Mouse (Mus musculus) erythroblast, embryonic 14.5 days (primary cell): ENCODE measurements around the gene Scd3. TPM values are rescaled to one million over a fixed set of nuclear protein-coding genes. Genes with fewer than 3 reads are reported as not detected.
"Not testable (repeated sequence)": the region's sequence is repeated elsewhere in the genome, so short reads cannot be mapped to it uniquely, and the experiment has no call there.

Source experiments
- H3K27me3 ChIP-seq: 2 replicates; pipeline ENCODE4 v1.6.1; 2012; ENCODE audit warnings: inconsistent platforms; ENCODE audit not compliant: control insufficient read depth
- H3K36me3 ChIP-seq: 2 replicates; pipeline ENCODE4 v1.6.1; 2012; ENCODE audit warnings: mild to moderate bottlenecking, inconsistent platforms; ENCODE audit not compliant: control insufficient read depth
- H3K4me1 ChIP-seq: 2 replicates; pipeline ENCODE4 v1.6.1; 2012; ENCODE audit warnings: inconsistent platforms; ENCODE audit not compliant: control insufficient read depth
- H3K4me3 ChIP-seq: replicated peaks from 2 replicates; pipeline ENCODE3; 2012; ENCODE audit warnings: moderate library complexity, mild to moderate bottlenecking, inconsistent platforms
- H3K9me3 ChIP-seq: 2 replicates; pipeline ENCODE4 v1.6.1; 2012; ENCODE audit warnings: low read length, inconsistent platforms, mixed read lengths; ENCODE audit not compliant: control insufficient read depth
- GATA1 ChIP-seq: IDR thresholded peaks from 2 replicates; pipeline ENCODE4 v1.6.1; 2012; ENCODE audit warnings: low read length, inconsistent platforms, mixed read lengths
- TAL1 ChIP-seq: IDR thresholded peaks from 3 replicates; pipeline ENCODE4 v1.6.1; 2012; ENCODE audit warnings: low read length, inconsistent platforms, mixed read lengths
- polyA plus RNA-seq: library from polyadenylated mRNA; stranded (reverse); fragments of >175 nt; gene quantifications from 2 replicates; pipeline ENCODE4 v1.2.3, GENCODE M21; 2012

Scd3 gene
- polyA plus RNA-seq, 1 experiment: not detected

DNA sequence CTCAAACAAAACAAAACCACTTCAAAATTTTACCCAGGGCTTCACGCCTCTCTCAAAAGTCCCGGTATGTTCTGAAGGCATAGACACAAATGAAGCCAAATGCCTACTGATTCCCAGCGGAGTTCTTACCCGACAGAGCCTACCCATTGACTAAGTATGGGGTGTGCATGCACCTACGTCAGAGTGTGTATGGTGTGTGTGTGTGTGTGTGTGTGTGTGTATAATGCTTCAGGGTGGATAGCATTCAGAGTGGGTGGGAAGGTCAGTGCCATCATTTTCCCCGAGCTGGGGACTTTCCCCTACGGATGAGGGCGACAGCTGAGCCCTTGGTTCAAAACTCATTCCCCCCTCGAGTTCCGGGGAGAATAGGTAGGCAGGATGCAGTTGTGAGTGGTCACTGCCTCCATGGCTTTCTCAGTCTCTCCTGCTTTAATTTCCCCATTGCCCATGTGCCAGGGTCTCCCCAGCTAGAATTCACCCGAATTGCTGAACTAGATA, 45.8 kb downstream of the Scd3 start:
- Histone ChIP-seq H3K27me3 (no peaks in the 10 kb centered on the region), H3K36me3 (no peaks in the 10 kb centered on the region), H3K9me3 (no peaks in the 10 kb centered on the region), H3K4me1 (peaks cover 52% of the 10 kb centered on the region), H3K4me3 (no peak overlapping the region)
- TF ChIP-seq TAL1 (no peak), GATA1 (no peak)

DNA sequence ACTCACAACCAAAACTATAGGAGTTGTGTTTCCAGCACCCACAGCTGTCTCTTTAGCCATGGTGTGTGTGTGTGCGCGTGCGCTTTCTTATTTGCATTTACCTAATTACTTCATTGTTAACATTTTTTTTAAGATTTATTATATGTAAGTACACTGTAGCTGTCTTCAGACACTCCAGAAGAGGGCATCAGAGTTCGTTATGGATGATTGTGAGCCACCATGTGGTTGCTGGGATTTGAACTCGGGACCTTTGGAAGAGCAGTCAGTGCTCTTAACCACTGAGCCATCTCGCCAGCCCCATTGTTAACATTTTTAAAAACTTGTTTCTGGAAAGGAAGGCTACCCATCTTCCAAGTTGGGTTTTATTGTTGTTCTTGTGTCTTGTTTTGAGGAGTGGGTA, 48.1 kb downstream of the Scd3 start:
- H3K9me3 ChIP-seq, H3K36me3 ChIP-seq, H3K27me3 ChIP-seq, H3K4me3 ChIP-seq: not testable (repeated sequence)
- H3K4me1 ChIP-seq: peaks cover 47% of the 10 kb centered on the region

GRCm38 (mm10) chr19:44251936-44252558, 49.0 kb downstream of the Scd3 start:
- H3K36me3 ChIP-seq: no peaks in the 10 kb centered on the region
- TF ChIP-seq GATA1: no peak
- no peak for TF ChIP-seq TAL1
- no peaks in the 10 kb centered on the region for H3K9me3 ChIP-seq
- H3K4me1 ChIP-seq: peaks cover 39% of the 10 kb centered on the region
- no peaks in the 10 kb centered on the region for H3K27me3 ChIP-seq
- no peak overlapping the region for H3K4me3 ChIP-seq

DNA sequence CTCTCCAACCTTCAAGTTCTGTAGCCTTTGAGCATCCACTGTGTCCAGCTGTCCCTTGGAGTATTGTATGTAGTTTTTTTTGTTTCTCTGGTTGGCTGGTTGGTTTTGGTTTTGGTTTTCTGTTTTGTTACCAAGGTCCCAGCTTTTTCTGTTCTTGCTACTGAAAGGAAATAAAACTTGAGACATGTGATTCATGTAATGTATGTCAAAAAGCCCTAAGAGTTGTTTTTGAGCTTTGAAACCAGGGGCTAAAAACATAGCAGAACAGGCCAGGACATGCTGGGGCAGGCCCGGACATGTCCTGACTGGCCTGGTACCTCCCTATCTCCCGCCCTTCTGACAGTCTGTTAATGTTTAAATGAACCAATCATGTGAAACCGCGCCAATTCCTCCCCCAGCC, 51.0 kb downstream of the Scd3 start:
- not testable (repeated sequence) for H3K36me3 ChIP-seq, H3K4me3 ChIP-seq

DNA sequence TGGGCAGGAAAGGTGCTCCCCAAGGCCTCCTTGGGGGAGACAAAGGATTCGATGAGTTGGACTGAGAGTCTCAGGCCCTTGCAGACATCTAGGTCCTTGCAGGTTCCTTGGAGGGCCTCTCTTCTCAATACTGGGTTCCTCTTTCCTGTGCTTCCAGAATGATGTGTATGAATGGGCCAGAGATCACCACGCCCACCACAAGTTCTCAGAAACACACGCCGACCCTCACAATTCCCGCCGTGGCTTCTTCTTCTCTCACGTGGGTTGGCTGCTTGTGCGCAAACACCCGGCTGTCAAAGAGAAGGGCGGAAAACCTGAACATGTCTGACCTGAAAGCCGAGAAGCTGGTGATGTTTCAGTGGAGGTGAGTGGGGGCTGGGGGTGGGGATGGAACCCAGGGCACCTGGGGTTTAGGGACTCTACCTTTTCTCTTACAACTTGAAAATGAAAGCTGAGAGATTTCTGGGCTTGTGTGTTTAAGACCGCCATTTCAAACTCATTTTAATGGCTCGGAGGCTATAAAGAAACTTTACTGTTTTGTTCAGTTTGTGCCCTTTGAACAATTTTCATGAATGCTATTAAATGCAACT, 54.4 kb downstream of the Scd3 start:
- no peaks in the 10 kb centered on the region for H3K27me3 ChIP-seq
- peaks cover 20% of the 10 kb centered on the region for H3K4me1 ChIP-seq
- no peaks in the 10 kb centered on the region for H3K9me3 ChIP-seq
- TF ChIP-seq GATA1: no peak
- no peak for TF ChIP-seq TAL1
- no peak overlapping the region for H3K4me3 ChIP-seq
- no peaks in the 10 kb centered on the region for H3K36me3 ChIP-seq

More for the DNA sequence above, 51.0 kb downstream of the Scd3 start:
- not testable (repeated sequence) for H3K27me3 ChIP-seq, H3K9me3 ChIP-seq
- peaks cover 25% of the 10 kb centered on the region for H3K4me1 ChIP-seq

- Histone ChIP-seq H3K9me3 (no peaks in the 10 kb centered on the region), H3K36me3 (no peaks in the 10 kb centered on the region), H3K27me3 (no peaks in the 10 kb centered on the region), H3K4me3 (no peak overlapping the region), H3K4me1 (peaks cover 24% of the 10 kb centered on the region)
- TF ChIP-seq GATA1: no peak
- no peak for TF ChIP-seq TAL1
Observed at GRCm38 (mm10) chr19:44259484-44259883, 56.4 kb downstream of the Scd3 start.

DNA sequence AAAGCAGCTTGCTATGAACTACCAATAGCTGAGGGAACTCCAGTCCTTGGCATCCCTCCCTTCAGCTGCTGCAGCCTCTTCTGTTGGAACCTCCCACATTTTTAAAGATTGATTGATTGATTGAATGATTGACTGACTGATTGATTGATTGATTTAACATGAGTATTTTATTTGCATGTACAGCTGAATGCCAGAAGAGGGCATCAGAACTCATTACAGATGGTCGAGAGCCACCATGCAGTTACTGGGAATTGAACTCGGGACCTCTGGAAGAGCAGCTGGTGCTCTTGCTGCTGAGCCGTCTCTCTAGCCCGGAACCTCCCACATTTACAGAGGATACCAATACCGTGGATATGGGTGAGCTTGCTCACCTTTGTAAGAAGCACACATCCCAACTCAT, 57.4 kb downstream of the Scd3 start:
- peaks cover 33% of the 10 kb centered on the region for H3K4me1 ChIP-seq
- TF ChIP-seq GATA1 (no peak), TAL1 (no peak)

GRCm38 (mm10) chr19:44261774-44262173, 58.7 kb downstream of the Scd3 start:
- no peaks in the 10 kb centered on the region for H3K27me3 ChIP-seq
- no peaks in the 10 kb centered on the region for H3K36me3 ChIP-seq
- H3K9me3 ChIP-seq: no peaks in the 10 kb centered on the region
- H3K4me1 ChIP-seq: peaks cover 46% of the 10 kb centered on the region
- no peak for TF ChIP-seq TAL1
- no peak for TF ChIP-seq GATA1
- no peak overlapping the region for H3K4me3 ChIP-seq

More for the DNA sequence above, 57.4 kb downstream of the Scd3 start:
- Histone ChIP-seq H3K9me3 (no peaks in the 10 kb centered on the region), H3K4me3 (no peak overlapping the region), H3K27me3 (no peaks in the 10 kb centered on the region), H3K36me3 (no peaks in the 10 kb centered on the region)

DNA sequence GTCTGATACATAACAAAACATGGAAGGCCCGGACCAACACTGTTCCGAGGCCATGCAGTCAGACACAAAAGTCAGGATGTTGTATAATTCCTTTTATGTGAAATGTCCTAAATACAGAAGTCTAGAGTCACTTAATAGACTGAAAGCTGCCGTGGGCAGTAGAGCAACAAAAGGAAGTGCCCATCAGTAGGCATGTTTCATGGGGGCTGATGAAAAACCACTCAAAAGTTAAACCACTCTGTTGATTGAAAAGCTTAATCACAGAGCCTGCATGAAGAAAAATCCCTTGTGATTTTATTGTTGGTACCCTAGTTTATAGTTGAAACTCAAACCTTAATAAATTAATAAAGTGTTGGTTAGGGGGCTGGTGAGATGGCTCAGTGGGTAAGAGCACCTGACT, 60.5 kb downstream of the Scd3 start:
- H3K9me3 ChIP-seq: no peaks in the 10 kb centered on the region
- no peaks in the 10 kb centered on the region for H3K36me3 ChIP-seq
- peaks cover 57% of the 10 kb centered on the region for H3K4me1 ChIP-seq
- no peaks in the 10 kb centered on the region for H3K27me3 ChIP-seq
- TF ChIP-seq GATA1: no peak
- TF ChIP-seq TAL1: no peak
- H3K4me3 ChIP-seq: no peak overlapping the region

GRCm38 (mm10) chr19:44264226-44264625, 61.2 kb downstream of the Scd3 start:
- Histone ChIP-seq H3K4me1 (peaks cover 57% of the 10 kb centered on the region), H3K27me3 (no peaks in the 10 kb centered on the region), H3K36me3 (no peaks in the 10 kb centered on the region), H3K4me3 (no peak overlapping the region), H3K9me3 (no peaks in the 10 kb centered on the region)
- TF ChIP-seq GATA1: no peak
- TF ChIP-seq TAL1: no peak
